Mouse (Mus musculus) kidney, embryonic 15.5 days (tissue): Measurements from ENCODE around the gene Ftl1. TPM values are rescaled to one million over a fixed set of nuclear protein-coding genes. Genes with fewer than 3 reads are reported as not detected.
"Not testable (repeated sequence)": the region's sequence is repeated elsewhere in the genome, so short reads cannot be mapped to it uniquely, and the experiment has no call there.

ENCODE experiments used
- ATAC-seq: fragments of 200-750 bp; cut with Nextera tagmentation; replicated peaks from 2 replicates; pipeline ENCODE4 v1.8.0; 2017; ENCODE audit warnings: moderate TSS enrichment; ENCODE audit not compliant: low FRiP score
- H3K27ac ChIP-seq: fragments of 300-500 bp; sonication (generic); 2 replicates; pipeline ENCODE4 v1.5.1; 2015; ENCODE audit warnings: mild to moderate bottlenecking, inconsistent platforms
- H3K27me3 ChIP-seq: fragments of 300-500 bp; sonication (generic); 2 replicates; pipeline ENCODE4 v1.6.1; 2015; ENCODE audit warnings: inconsistent platforms
- H3K36me3 ChIP-seq: fragments of 300-500 bp; sonication (generic); 2 replicates; pipeline ENCODE4 v1.6.1; 2015; ENCODE audit warnings: inconsistent platforms
- H3K4me1 ChIP-seq: fragments of 300-500 bp; sonication (generic); 2 replicates; pipeline ENCODE4 v1.6.1; 2015; ENCODE audit warnings: inconsistent platforms
- H3K4me2 ChIP-seq: fragments of 300-500 bp; sonication (generic); 2 replicates; pipeline ENCODE4 v1.6.1; 2015; ENCODE audit warnings: moderate library complexity, mild to moderate bottlenecking, inconsistent platforms
- H3K4me3 ChIP-seq: fragments of 300-500 bp; sonication (generic); replicated peaks from 2 replicates; pipeline ENCODE4 v1.5.1; 2015; ENCODE audit warnings: mild to moderate bottlenecking, inconsistent platforms
- H3K9ac ChIP-seq: fragments of 300-500 bp; sonication (generic); 2 replicates; pipeline ENCODE4 v1.6.1; 2015; ENCODE audit warnings: mild to moderate bottlenecking, inconsistent platforms
- H3K9me3 ChIP-seq: fragments of 300-500 bp; sonication (generic); replicated peaks from 2 replicates; pipeline ENCODE4 v1.6.1; 2016; ENCODE audit warnings: inconsistent platforms
- WGBS: fragments of 180-500 bp; shearing (Covaris S2); methylation state at CpG from one replicate; pipeline ENCODE4 v1.1.7; 2015; ENCODE audit warnings: mixed read lengths; 5-methylcytosine and 5-hydroxymethylcytosine counted together
- polyA plus RNA-seq: library from polyadenylated mRNA; unstranded; fragments of >200 nt; fragmentation: Nextera tagmentation; extraction: Ambion mirVana; gene quantifications from 2 replicates; pipeline ENCODE4 v1.2.1, GENCODE M21; 2015

Gene Ftl1
- polyA plus RNA-seq, 1 experiment from 2014 or later: 4,690 TPM

GRCm38 (mm10) chr7:45475291-45475969 lies 15.7 kb upstream of the Ftl1 start:
- Histone ChIP-seq H3K9ac (peak overlapping the region; percentile 26; the same call in 1 of the 2 replicates), H3K27ac (no peak overlapping the region), H3K36me3 (no peaks in the 10 kb centered on the region), H3K9me3 (no peaks in the 10 kb centered on the region), H3K27me3 (no peaks in the 10 kb centered on the region), H3K4me2 (peak overlapping the region; percentile 52), H3K4me1 (0 out of 2 replicates have a peak, but pooled peaks cover 4% of the 10 kb centered on the region), H3K4me3 (peak overlapping the region; percentile 30; the same call in 1 of the 2 replicates)
- WGBS: 67% methylated on average over 16 of the region's 16 CpGs
- peak; percentile 37; the same call in 1 of the 2 replicates for ATAC-seq

- Histone ChIP-seq H3K9ac (no peak overlapping the region), H3K4me1 (peaks cover 14% of the 10 kb centered on the region), H3K4me3 (no peak overlapping the region), H3K36me3 (no peaks in the 10 kb centered on the region), H3K27ac (no peak overlapping the region), H3K27me3 (no peaks in the 10 kb centered on the region), H3K4me2 (no peak overlapping the region), H3K9me3 (no peaks in the 10 kb centered on the region)
- 8% methylated on average over 3 of the region's 3 CpGs for WGBS
- ATAC-seq: no peak
These were observed 11.2 kb upstream of the Ftl1 start for GRCm38 (mm10) chr7:45470869-45471268.

- ATAC-seq: no peak; the same call in 1 of the 2 replicates
These were observed 7.5 kb upstream of the Ftl1 start for GRCm38 (mm10) chr7:45467090-45467670.

GRCm38 (mm10) chr7:45466283-45467089 lies 6.8 kb upstream of the Ftl1 start, which contains the start of gene Bax:
TSS of gene Bax (minus strand) at chr7:45466898.
- Histone ChIP-seq H3K9me3 (no peaks in the 10 kb centered on the region), H3K36me3 (peaks cover 40% of the 10 kb centered on the region), H3K27ac (peak within 1 kb of the TSS; percentile 81), H3K27me3 (no peaks in the 10 kb centered on the region), H3K4me2 (peak within 1 kb of the TSS; percentile 87), H3K4me1 (peaks cover 27% of the 10 kb centered on the region), H3K4me3 (peak within 1 kb of the TSS; percentile 96), H3K9ac (peak within 1 kb of the TSS; percentile 85)
- WGBS: under 1% methylated on average over 57 of the region's 58 CpGs
- ATAC-seq: peak; percentile 79

More at GRCm38 (mm10) chr7:45467090-45467670, 7.5 kb upstream of the Ftl1 start:
- Histone ChIP-seq H3K9me3 (no peaks in the 10 kb centered on the region), H3K9ac (peak overlapping the region; percentile 85; the same call in 1 of the 2 replicates), H3K4me1 (peaks cover 21% of the 10 kb centered on the region), H3K36me3 (peaks cover 33% of the 10 kb centered on the region), H3K27ac (no peak overlapping the region; the same call in none of the 2 replicates), H3K4me2 (peak overlapping the region; percentile 87), H3K27me3 (no peaks in the 10 kb centered on the region), H3K4me3 (peak overlapping the region; percentile 96)
- WGBS: 35% methylated on average over 7 of the region's 7 CpGs

GRCm38 (mm10) chr7:45465549-45465948 lies 5.9 kb upstream of the Ftl1 start:
- Histone ChIP-seq H3K9me3 (no peaks in the 10 kb centered on the region), H3K9ac (peak overlapping the region; percentile 85; the same call in 1 of the 2 replicates), H3K36me3 (peaks cover 41% of the 10 kb centered on the region), H3K4me1 (peaks cover 35% of the 10 kb centered on the region), H3K4me2 (peak overlapping the region; percentile 87), H3K27ac (no peak overlapping the region), H3K4me3 (peak overlapping the region; percentile 96), H3K27me3 (no peaks in the 10 kb centered on the region)
- 84% methylated on average over 9 of the region's 9 CpGs for WGBS
- ATAC-seq: no peak; the same call in 1 of the 2 replicates

GRCm38 (mm10) chr7:45465112-45465511 lies 5.4 kb upstream of the Ftl1 start:
- Histone ChIP-seq H3K4me3 (peak overlapping the region; percentile 96), H3K27me3 (no peaks in the 10 kb centered on the region), H3K4me2 (peak overlapping the region; percentile 87), H3K9me3 (no peaks in the 10 kb centered on the region), H3K36me3 (peaks cover 41% of the 10 kb centered on the region), H3K27ac (no peak overlapping the region), H3K9ac (no peak overlapping the region), H3K4me1 (peaks cover 39% of the 10 kb centered on the region)
- ATAC-seq: no peak
- WGBS: 93% methylated on average over 12 of the region's 12 CpGs

- 92% methylated on average over 7 of the region's 7 CpGs for WGBS
- no peak overlapping the region for H3K9ac ChIP-seq
These were observed 4.5 kb upstream of the Ftl1 start for GRCm38 (mm10) chr7:45463987-45464778.

GRCm38 (mm10) chr7:45462868-45463267 lies 3.2 kb upstream of the Ftl1 start:
- ATAC-seq, H3K4me2 ChIP-seq: not testable (repeated sequence)
- H3K36me3 ChIP-seq: peaks cover 47% of the 10 kb centered on the region

More at GRCm38 (mm10) chr7:45463987-45464778, 4.5 kb upstream of the Ftl1 start:
- peaks cover 42% of the 10 kb centered on the region for H3K4me1 ChIP-seq
- no peaks in the 10 kb centered on the region for H3K27me3 ChIP-seq
- no peak for ATAC-seq
- no peak overlapping the region for H3K27ac ChIP-seq
- peaks cover 41% of the 10 kb centered on the region for H3K36me3 ChIP-seq
- no peaks in the 10 kb centered on the region for H3K9me3 ChIP-seq
- no peak overlapping the region for H3K4me2 ChIP-seq
- H3K4me3 ChIP-seq: no peak overlapping the region

GRCm38 (mm10) chr7:45462325-45462724 lies 2.6 kb upstream of the Ftl1 start:
- Histone ChIP-seq H3K4me2 (no peak overlapping the region), H3K27ac (no peak overlapping the region), H3K9ac (no peak overlapping the region), H3K9me3 (no peaks in the 10 kb centered on the region), H3K4me3 (no peak overlapping the region), H3K36me3 (peaks cover 53% of the 10 kb centered on the region), H3K27me3 (no peaks in the 10 kb centered on the region), H3K4me1 (peaks cover 52% of the 10 kb centered on the region)
- WGBS: 90% methylated on average over 4 of the region's 4 CpGs
- ATAC-seq: no peak

More at GRCm38 (mm10) chr7:45462868-45463267, 3.2 kb upstream of the Ftl1 start:
- H3K9me3 ChIP-seq, H3K27me3 ChIP-seq, H3K4me3 ChIP-seq, H3K27ac ChIP-seq, H3K9ac ChIP-seq: not testable (repeated sequence)
- peaks cover 48% of the 10 kb centered on the region for H3K4me1 ChIP-seq
- WGBS: 83% methylated on average over 4 of the region's 4 CpGs

GRCm38 (mm10) chr7:45461781-45462180 lies 2.1 kb upstream of the Ftl1 start:
- Histone ChIP-seq H3K36me3 (peaks cover 57% of the 10 kb centered on the region), H3K27ac (peak overlapping the region; percentile 86), H3K27me3 (no peaks in the 10 kb centered on the region), H3K9me3 (no peaks in the 10 kb centered on the region), H3K4me3 (no peak overlapping the region), H3K4me2 (no peak overlapping the region), H3K9ac (no peak overlapping the region), H3K4me1 (peaks cover 53% of the 10 kb centered on the region)
- no peak for ATAC-seq
- 81% methylated on average over 4 of the region's 4 CpGs for WGBS

- Histone ChIP-seq H3K9me3 (no peaks in the 10 kb centered on the region), H3K4me2 (peak overlapping the region; percentile 60), H3K36me3 (peaks cover 57% of the 10 kb centered on the region), H3K4me3 (no peak overlapping the region), H3K9ac (no peak overlapping the region), H3K27ac (peak overlapping the region; percentile 94), H3K27me3 (no peaks in the 10 kb centered on the region), H3K4me1 (peaks cover 56% of the 10 kb centered on the region)
- no peak for ATAC-seq
- WGBS: 57% methylated on average over 5 of the region's 5 CpGs
These were observed 1.6 kb upstream of the Ftl1 start for GRCm38 (mm10) chr7:45461326-45461725.
